Mouse (Mus musculus) MEL (cell line): ENCODE measurements around the gene Cobl. TPM values are rescaled to one million over a fixed set of nuclear protein-coding genes. Genes with fewer than 3 reads are reported as not detected.

ENCODE experiments used
- DNase-seq: peaks from one replicate; pipeline ENCODE4 v3.0.0; 2011; ENCODE audit warnings: low read depth, low spot score
- H3K27ac ChIP-seq: 2 replicates; pipeline ENCODE4 v1.5.1; 2012; ENCODE audit warnings: low read depth, mild to moderate bottlenecking, control low read depth, low read length, moderate library complexity; ENCODE audit not compliant: control insufficient read depth
- H3K27me3 ChIP-seq, 2 experiments: fragments of 150-350 bp in 1 of 2; sonication (generic) in 1 of 2; 2 replicates each; pipeline ENCODE4 v1.6.1; 2012; ENCODE audit warnings: low read length in 2 of 2, mild to moderate bottlenecking in 2 of 2, improper control_type of control experiment in 1 of 2, moderate library complexity in 1 of 2; ENCODE audit not compliant: insufficient read depth in 2 of 2, control insufficient read depth in 1 of 2
- H3K36me3 ChIP-seq, 2 experiments: 2 replicates each; pipeline ENCODE4 v1.6.1; 2012 to 2014; ENCODE audit warnings: low read length in 2 of 2, improper control_type of control experiment in 1 of 2, inconsistent platforms in 1 of 2, mild to moderate bottlenecking in 1 of 2; ENCODE audit not compliant: insufficient read depth in 2 of 2, control insufficient read depth in 1 of 2
- H3K4me1 ChIP-seq, 2 experiments: fragments of 150-350 bp in 1 of 2; sonication (generic) in 1 of 2; 2 replicates each; pipeline ENCODE4 v1.6.1; 2012; ENCODE audit warnings: low read length in 2 of 2, improper control_type of control experiment in 1 of 2, mild to moderate bottlenecking in 1 of 2; ENCODE audit not compliant: insufficient read depth in 2 of 2, control insufficient read depth in 1 of 2
- H3K4me3 ChIP-seq, 2 experiments: fragments of 150-350 bp in 1 of 2; sonication (generic) in 1 of 2; 2 replicates each; pipeline ENCODE4 v1.5.1; 2012; ENCODE audit warnings: low read depth in 2 of 2, low read length in 2 of 2, mild to moderate bottlenecking in 2 of 2, moderate library complexity in 2 of 2, control low read depth in 1 of 2, improper control_type of control experiment in 1 of 2; ENCODE audit not compliant: control insufficient read depth in 1 of 2, insufficient read depth in 1 of 2
- H3K79me2 ChIP-seq: 2 replicates; pipeline ENCODE4 v1.6.1; 2012; ENCODE audit warnings: mild to moderate bottlenecking, low read length, moderate library complexity; ENCODE audit not compliant: control insufficient read depth, poor library complexity, insufficient read depth
- H3K9ac ChIP-seq: 2 replicates; pipeline ENCODE4 v1.6.1; 2012; ENCODE audit warnings: low read depth, mild to moderate bottlenecking, control low read depth, low read length, moderate library complexity; ENCODE audit not compliant: control insufficient read depth, poor library complexity, severe bottlenecking
- H3K9me3 ChIP-seq: fragments of 150-350 bp; sonication (generic); replicated peaks from 2 replicates; pipeline ENCODE4 v1.6.1; 2012; ENCODE audit warnings: mild to moderate bottlenecking, low read length, improper control_type of control experiment, moderate library complexity; ENCODE audit not compliant: insufficient read depth
- CHD2 ChIP-seq: IDR thresholded peaks from 2 replicates; pipeline ENCODE4 v1.6.1; 2011; ENCODE audit warnings: low read length, improper control_type of control experiment
- CTCF ChIP-seq, 3 experiments: IDR thresholded peaks in 2 of 3; conservative IDR thresholded peaks in 1 of 3; 2 replicates each; pipeline ENCODE4 v1.5.1; 2011 to 2012; ENCODE audit warnings: low read length in 3 of 3, low read depth in 2 of 3, mild to moderate bottlenecking in 2 of 3, improper control_type of control experiment in 1 of 3, inconsistent platforms in 1 of 3, mixed read lengths in 1 of 3, moderate library complexity in 1 of 3; ENCODE audit not compliant: control insufficient read depth in 1 of 3, insufficient read depth in 1 of 3, poor library complexity in 1 of 3, severe bottlenecking in 1 of 3
- EP300 ChIP-seq, 2 experiments: IDR thresholded peaks; 2 replicates each; pipeline ENCODE4 v1.6.1; 2011; ENCODE audit warnings: improper control_type of control experiment in 2 of 2, low read length in 2 of 2, low read depth in 1 of 2, mild to moderate bottlenecking in 1 of 2
- ETS1 ChIP-seq: IDR thresholded peaks from 2 replicates; pipeline ENCODE4 v1.6.1; 2012; ENCODE audit warnings: low read depth, mild to moderate bottlenecking, inconsistent platforms, low read length, improper control_type of control experiment, moderate library complexity
- GABPA ChIP-seq: IDR thresholded peaks from 2 replicates; pipeline ENCODE4 v1.6.1; 2012; ENCODE audit warnings: low read depth, mild to moderate bottlenecking, inconsistent platforms, low read length, improper control_type of control experiment, moderate library complexity
- GATA1 ChIP-seq: IDR thresholded peaks from 2 replicates; pipeline ENCODE4 v1.6.1; 2011; ENCODE audit warnings: low read depth, low read length, improper control_type of control experiment
- HCFC1 ChIP-seq: IDR thresholded peaks from 2 replicates; pipeline ENCODE4 v1.6.1; 2012; ENCODE audit warnings: low read depth, mild to moderate bottlenecking, inconsistent platforms, low read length, improper control_type of control experiment, moderate library complexity
- MAFK ChIP-seq: IDR thresholded peaks from 2 replicates; pipeline ENCODE4 v1.6.1; 2011; ENCODE audit warnings: low read depth, mild to moderate bottlenecking, low read length, improper control_type of control experiment, borderline replicate concordance
- MEF2A ChIP-seq: IDR thresholded peaks from 2 replicates; pipeline ENCODE4 v1.6.1; 2014; ENCODE audit warnings: low read depth, mild to moderate bottlenecking, inconsistent platforms, low read length, improper control_type of control experiment; ENCODE audit not compliant: poor library complexity, insufficient replicate concordance, severe bottlenecking; ENCODE audit errors: extremely low read depth
- MXI1 ChIP-seq: IDR thresholded peaks from 2 replicates; pipeline ENCODE4 v1.6.1; 2011; ENCODE audit warnings: mild to moderate bottlenecking, low read depth, low read length, improper control_type of control experiment
- MYB ChIP-seq: IDR thresholded peaks from 2 replicates; pipeline ENCODE4 v1.6.1; 2011; ENCODE audit warnings: mild to moderate bottlenecking, low read depth, low read length, improper control_type of control experiment
- MYC ChIP-seq: IDR thresholded peaks from 2 replicates; pipeline ENCODE4 v1.6.1; 2011; ENCODE audit warnings: low read depth, mild to moderate bottlenecking, low read length, improper control_type of control experiment, moderate library complexity
- NRF1 ChIP-seq: IDR thresholded peaks from 2 replicates; pipeline ENCODE4 v1.6.1; 2014; ENCODE audit warnings: low read depth, mild to moderate bottlenecking, inconsistent platforms, low read length, improper control_type of control experiment, moderate library complexity; ENCODE audit not compliant: poor library complexity, insufficient read depth, severe bottlenecking
- POLR2A ChIP-seq, 2 experiments: IDR thresholded peaks; 2 replicates each; pipeline ENCODE4 v1.6.1; 2011 to 2012; ENCODE audit warnings: low read length in 2 of 2, mild to moderate bottlenecking in 2 of 2, control low read depth in 1 of 2, improper control_type of control experiment in 1 of 2, low read depth in 1 of 2, moderate library complexity in 1 of 2; ENCODE audit not compliant: control insufficient read depth in 1 of 2, insufficient read depth in 1 of 2, poor library complexity in 1 of 2
- POLR2AphosphoS2 ChIP-seq: IDR thresholded peaks from 2 replicates; pipeline ENCODE4 v1.6.1; 2011; ENCODE audit warnings: low read length, improper control_type of control experiment
- RAD21 ChIP-seq: IDR thresholded peaks from 2 replicates; pipeline ENCODE4 v1.6.1; 2011; ENCODE audit warnings: mild to moderate bottlenecking, low read depth, low read length, improper control_type of control experiment
- RCOR1 ChIP-seq: IDR thresholded peaks from 2 replicates; pipeline ENCODE4 v1.6.1; 2012; ENCODE audit warnings: low read depth, mild to moderate bottlenecking, inconsistent platforms, low read length, improper control_type of control experiment
- SIN3A ChIP-seq: IDR thresholded peaks from 2 replicates; pipeline ENCODE4 v1.6.1; 2012; ENCODE audit warnings: low read length, improper control_type of control experiment, inconsistent platforms
- SMC3 ChIP-seq: IDR thresholded peaks from 2 replicates; pipeline ENCODE4 v1.6.1; 2011; ENCODE audit warnings: low read depth, low read length, improper control_type of control experiment
- UBTF ChIP-seq: IDR thresholded peaks from 2 replicates; pipeline ENCODE4 v1.6.1; 2012; ENCODE audit warnings: low read depth, mild to moderate bottlenecking, inconsistent platforms, low read length, improper control_type of control experiment, moderate library complexity, borderline replicate concordance; ENCODE audit not compliant: insufficient read depth
- USF1 ChIP-seq: IDR thresholded peaks from 2 replicates; pipeline ENCODE4 v1.6.1; 2014; ENCODE audit warnings: low read depth, mild to moderate bottlenecking, inconsistent platforms, low read length, improper control_type of control experiment, moderate library complexity
- ZC3H11A ChIP-seq: IDR thresholded peaks from 2 replicates; pipeline ENCODE4 v1.6.1; 2012; ENCODE audit warnings: low read depth, mild to moderate bottlenecking, inconsistent platforms, low read length, improper control_type of control experiment
- polyA plus RNA-seq, 2 experiments: library from polyadenylated mRNA; stranded (reverse) in 1 of 2; unstranded in 1 of 2; fragments of >175 nt in 1 of 2; fragments of >200 nt in 1 of 2; gene quantifications; 2 replicates each; pipeline versions ENCODE4 v1.2.1 to v1.2.4; 2012; ENCODE audit warnings: low replicate concordance in 2 of 2, low read depth in 1 of 2; ENCODE audit not compliant: insufficient read length in 2 of 2, insufficient read depth in 1 of 2, missing spikeins in 1 of 2
- total RNA-seq: library from RNA; depleted of rRNA; stranded (reverse); fragments of 300-350 nt; gene quantifications from 2 replicates; pipeline ENCODE4 v1.2.3, GENCODE M21; 2012

Cobl gene
- total and polyA plus RNA-seq, 3 experiments, result not detected

- TF ChIP-seq CTCF (IDR thresholded peaks at IDR 0.05 in 2 of 3, conservative IDR thresholded peaks at IDR 0.05 in 1 of 3; ENCODE audit: control insufficient read depth in 1 of 3, insufficient read depth in 1 of 3, low read depth in 2 of 3, low read length in 3 of 3, poor library complexity in 1 of 3, severe bottlenecking in 1 of 3), result no peak
- TF ChIP-seq SIN3A, result no peak
- TF ChIP-seq CHD2, result no peak
- TF ChIP-seq ZC3H11A, result no peak
- TF ChIP-seq ETS1, result no peak
- TF ChIP-seq RCOR1, result no peak
- TF ChIP-seq POLR2A (IDR thresholded peaks at IDR 0.05; ENCODE audit: control insufficient read depth in 1 of 2, insufficient read depth in 1 of 2, low read depth in 1 of 2, low read length in 2 of 2, poor library complexity in 1 of 2), result no peak
- TF ChIP-seq POLR2AphosphoS2, result no peak
- no peak for TF ChIP-seq GATA1
- TF ChIP-seq MAFK, result no peak
- TF ChIP-seq USF1, result no peak
- no peak for TF ChIP-seq NRF1
- no peak overlapping the region for H3K27ac ChIP-seq
- DNase-seq, result no peak
These were observed 9.7 kb upstream of the Cobl start for GRCm38 (mm10) chr11:12474299-12474935.

GRCm38 (mm10) chr11:12473625-12474298 lies 9.0 kb upstream of the Cobl start:
- H3K36me3 ChIP-seq, result no peaks in the 10 kb centered on the region

More at GRCm38 (mm10) chr11:12474299-12474935, 9.7 kb upstream of the Cobl start:
- Histone ChIP-seq H3K9ac (no peak overlapping the region), H3K4me3 (no peak overlapping the region), H3K27me3 (peaks cover 0 to 3% of the 10 kb centered on the region in 2 experiments; a peak in 2 of 4 replicates), H3K4me1 (no peaks in the 10 kb centered on the region), H3K79me2 (no peaks in the 10 kb centered on the region), H3K36me3 (no peaks in the 10 kb centered on the region), H3K9me3 (no peaks in the 10 kb centered on the region)

More at GRCm38 (mm10) chr11:12473625-12474298, 9.0 kb upstream of the Cobl start:
- no peak overlapping the region for H3K27ac ChIP-seq
- no peak overlapping the region for H3K4me3 ChIP-seq
- no peaks in the 10 kb centered on the region for H3K9me3 ChIP-seq
- H3K79me2 ChIP-seq, result no peaks in the 10 kb centered on the region
- TF ChIP-seq MYB (no peak), POLR2A (IDR thresholded peaks at IDR 0.05; ENCODE audit: control insufficient read depth in 1 of 2, insufficient read depth in 1 of 2, low read depth in 1 of 2, low read length in 2 of 2, poor library complexity in 1 of 2) (no peak), MEF2A (no peak), RAD21 (no peak), POLR2AphosphoS2 (no peak), MYC (no peak), MAFK (no peak), HCFC1 (no peak), MXI1 (no peak), EP300 (IDR thresholded peaks at IDR 0.05; ENCODE audit: low read depth in 1 of 2, low read length in 2 of 2) (no peak), RCOR1 (no peak), GABPA (no peak), CHD2 (no peak), UBTF (no peak), ETS1 (no peak), SMC3 (no peak)
- peaks cover 0 to 3% of the 10 kb centered on the region in 2 experiments; a peak in 2 of 4 replicates for H3K27me3 ChIP-seq
- H3K9ac ChIP-seq, result no peak overlapping the region
- DNase-seq, result no peak
- H3K4me1 ChIP-seq, result no peaks in the 10 kb centered on the region
